Mouse (Mus musculus) midbrain, embryonic 13.5 days (tissue): ENCODE results near the gene Zfp740. TPM values are rescaled to one million over a fixed set of nuclear protein-coding genes. Genes with fewer than 3 reads are reported as not detected.
"Not testable (repeated sequence)": the region's sequence is repeated elsewhere in the genome, so short reads cannot be mapped to it uniquely, and the experiment has no call there.

Experiments used
- ATAC-seq: fragments of 200-750 bp; cut with Nextera tagmentation; 2 replicates; pipeline ENCODE4 v1.8.0; 2017; ENCODE audit warnings: mild to moderate bottlenecking, moderate TSS enrichment, moderate library complexity
- H3K27ac ChIP-seq: fragments of 300-500 bp; sonication (generic); 2 replicates; pipeline ENCODE4 v1.5.1; 2015; ENCODE audit warnings: inconsistent platforms, mild to moderate bottlenecking, moderate library complexity
- H3K27me3 ChIP-seq: fragments of 300-500 bp; sonication (generic); 2 replicates; pipeline ENCODE4 v1.6.1; 2015; ENCODE audit warnings: mild to moderate bottlenecking, inconsistent platforms
- H3K36me3 ChIP-seq: fragments of 300-500 bp; sonication (generic); 2 replicates; pipeline ENCODE4 v1.6.1; 2015; ENCODE audit warnings: mild to moderate bottlenecking, inconsistent platforms
- H3K4me1 ChIP-seq: fragments of 300-500 bp; sonication (generic); replicated peaks from 2 replicates; pipeline ENCODE4 v1.6.1; 2015; ENCODE audit warnings: inconsistent platforms
- H3K4me2 ChIP-seq: fragments of 300-500 bp; sonication (generic); replicated peaks from 2 replicates; pipeline ENCODE4 v1.6.1; 2015; ENCODE audit warnings: moderate library complexity, mild to moderate bottlenecking, inconsistent platforms
- H3K4me3 ChIP-seq: fragments of 300-500 bp; sonication (generic); replicated peaks from 2 replicates; pipeline ENCODE4 v1.5.1; 2015; ENCODE audit warnings: mild to moderate bottlenecking, inconsistent platforms
- H3K9ac ChIP-seq: fragments of 300-500 bp; sonication (generic); replicated peaks from 2 replicates; pipeline ENCODE4 v1.6.1; 2015; ENCODE audit warnings: mild to moderate bottlenecking, inconsistent platforms
- H3K9me3 ChIP-seq: fragments of 300-500 bp; sonication (generic); 2 replicates; pipeline ENCODE4 v1.6.1; 2016; ENCODE audit warnings: mild to moderate bottlenecking, inconsistent platforms
- WGBS: fragments of 180-500 bp; shearing (Covaris S2); methylation state at CpG from one replicate; pipeline ENCODE4 v1.1.7; 2015; 5-methylcytosine and 5-hydroxymethylcytosine counted together
- polyA plus RNA-seq: library from polyadenylated mRNA; unstranded; fragments of >200 nt; fragmentation: Nextera tagmentation; extraction: Ambion mirVana; gene quantifications from 2 replicates; pipeline ENCODE4 v1.2.1, GENCODE M21; 2015

The Zfp740 gene
- polyA plus RNA-seq, 1 experiment from 2014 or later, result 83.0 TPM

DNA sequence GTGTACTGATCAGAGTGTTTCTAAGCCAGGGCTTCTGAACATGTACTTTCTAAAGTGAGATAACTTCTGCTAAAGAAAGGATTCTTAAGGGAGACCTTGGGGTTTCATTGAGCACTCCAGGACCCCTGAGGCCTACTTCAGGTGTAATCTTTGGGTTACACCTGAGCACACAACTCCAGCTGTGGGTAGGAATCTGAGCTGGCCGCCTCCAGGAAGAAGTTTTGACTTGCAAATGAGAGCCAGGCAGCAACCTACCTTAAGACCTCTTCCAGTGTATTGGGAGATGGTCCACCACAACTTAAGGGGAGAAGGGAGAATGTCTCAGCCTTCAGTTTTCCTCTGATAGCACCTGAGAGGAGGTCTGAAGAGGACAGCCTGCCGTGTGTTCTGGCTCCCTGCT, 11.1 kb downstream of the Zfp740 start:
- Histone ChIP-seq H3K4me2 (no peak overlapping the region), H3K27ac (no peak overlapping the region), H3K4me1 (no peaks in the 10 kb centered on the region), H3K9me3 (no peaks in the 10 kb centered on the region), H3K27me3 (no peaks in the 10 kb centered on the region), H3K36me3 (peaks cover 75% of the 10 kb centered on the region), H3K9ac (no peak overlapping the region), H3K4me3 (no peak overlapping the region)
- 48% methylated on average over 2 of the region's 2 CpGs for WGBS
- ATAC-seq, result no peak

DNA sequence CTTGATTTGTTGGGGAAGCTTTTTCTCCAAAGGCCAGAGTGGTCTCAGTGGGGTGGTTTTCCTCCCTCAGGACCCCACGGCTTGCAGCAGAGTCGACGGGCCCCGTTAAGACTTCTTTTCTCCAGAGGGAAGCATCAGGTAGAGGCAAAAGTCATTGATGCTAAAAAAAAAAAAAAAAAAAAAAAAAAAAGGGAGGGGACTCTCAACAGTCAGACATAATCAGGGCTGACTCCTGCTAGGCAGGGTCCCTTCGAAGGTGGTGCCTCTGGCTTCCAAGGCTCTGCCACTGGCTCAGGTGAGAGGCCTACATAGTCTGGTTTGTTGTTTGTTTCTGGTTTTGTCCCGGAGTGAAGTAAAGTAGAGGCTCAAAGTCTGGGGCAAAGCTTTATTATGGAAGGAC, 12.6 kb downstream of the Zfp740 start:
- no peaks in the 10 kb centered on the region for H3K9me3 ChIP-seq
- H3K4me1 ChIP-seq, result no peaks in the 10 kb centered on the region
- ATAC-seq, result no peak
- no peak overlapping the region for H3K4me3 ChIP-seq
- H3K27ac ChIP-seq, result no peak overlapping the region
- WGBS, result 82% methylated on average over 6 of the region's 6 CpGs
- H3K9ac ChIP-seq, result no peak overlapping the region
- no peaks in the 10 kb centered on the region for H3K27me3 ChIP-seq
- no peak overlapping the region for H3K4me2 ChIP-seq
- H3K36me3 ChIP-seq, result peaks cover 62% of the 10 kb centered on the region

GRCm38 (mm10) chr15:102216459-102217228, 13.6 kb downstream of the Zfp740 start:
- H3K27ac ChIP-seq, result no peak overlapping the region
- H3K9ac ChIP-seq, result no peak overlapping the region
- WGBS, result 86% methylated on average over 16 of the region's 16 CpGs
- H3K4me2 ChIP-seq, result no peak overlapping the region
- peaks cover 56% of the 10 kb centered on the region for H3K36me3 ChIP-seq
- no peak; the same call in 1 of the 2 replicates for ATAC-seq
- H3K27me3 ChIP-seq, result no peaks in the 10 kb centered on the region
- no peaks in the 10 kb centered on the region for H3K9me3 ChIP-seq
- no peak overlapping the region for H3K4me3 ChIP-seq
- no peaks in the 10 kb centered on the region for H3K4me1 ChIP-seq

DNA sequence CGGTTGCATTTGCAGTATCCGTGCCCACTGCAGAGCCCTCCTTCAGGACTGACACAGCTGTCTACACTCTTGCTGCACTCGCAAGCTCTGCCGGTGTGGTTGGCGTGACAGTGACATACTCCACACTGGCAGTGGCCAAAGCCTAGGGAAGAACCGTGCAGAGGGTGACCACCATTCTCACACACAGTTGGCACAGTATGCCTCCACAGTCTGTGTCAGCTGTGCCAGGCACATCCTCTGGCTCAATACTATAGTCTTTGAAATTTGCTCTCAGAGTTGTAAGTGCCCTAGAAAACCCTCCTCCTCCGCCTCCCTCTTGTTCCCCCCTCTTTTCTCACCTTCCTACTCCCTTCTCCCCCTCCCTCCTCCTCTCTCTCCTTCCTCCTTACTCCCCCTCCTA, 14.3 kb downstream of the Zfp740 start:
- Histone ChIP-seq H3K36me3 (peaks cover 49% of the 10 kb centered on the region), H3K27ac (no peak overlapping the region), H3K4me2 (no peak overlapping the region), H3K9me3 (no peaks in the 10 kb centered on the region), H3K9ac (no peak overlapping the region), H3K4me3 (no peak overlapping the region), H3K4me1 (no peaks in the 10 kb centered on the region), H3K27me3 (peaks cover 2% of the 10 kb centered on the region)
- ATAC-seq, result peak; percentile 45; the same call in 1 of the 2 replicates
- 89% methylated on average over 7 of the region's 7 CpGs for WGBS

DNA sequence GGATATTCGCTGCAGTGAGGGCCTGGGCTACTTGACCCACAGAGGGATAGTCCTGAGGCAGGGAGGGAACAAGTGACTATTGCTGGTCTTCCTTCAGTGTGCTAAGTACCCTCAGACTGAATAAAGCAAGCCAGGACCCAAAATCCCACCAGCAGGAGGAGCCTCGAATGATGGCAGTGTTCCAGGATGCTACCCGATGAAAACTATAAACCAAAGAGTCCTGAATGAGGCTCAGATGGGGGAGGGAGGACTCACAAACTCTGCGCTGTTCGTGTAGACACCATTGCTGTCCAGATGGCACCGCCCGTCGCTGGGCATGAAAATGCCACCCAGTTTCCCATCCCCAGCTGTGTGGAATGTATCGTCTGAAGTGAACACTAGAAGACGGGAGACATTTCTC, 19.3 kb downstream of the Zfp740 start:
- H3K27me3 ChIP-seq, result peaks cover 38% of the 10 kb centered on the region
- H3K4me1 ChIP-seq, result peaks cover 12% of the 10 kb centered on the region
- H3K36me3 ChIP-seq, result peaks cover 4% of the 10 kb centered on the region; the same call in 1 of the 2 replicates
- H3K27ac ChIP-seq, result no peak overlapping the region
- H3K4me2 ChIP-seq, result no peak overlapping the region
- 63% methylated on average over 10 of the region's 10 CpGs for WGBS
- ATAC-seq, result no peak
- H3K9me3 ChIP-seq, result no peaks in the 10 kb centered on the region
- H3K4me3 ChIP-seq, result no peak overlapping the region
- no peak overlapping the region for H3K9ac ChIP-seq

DNA sequence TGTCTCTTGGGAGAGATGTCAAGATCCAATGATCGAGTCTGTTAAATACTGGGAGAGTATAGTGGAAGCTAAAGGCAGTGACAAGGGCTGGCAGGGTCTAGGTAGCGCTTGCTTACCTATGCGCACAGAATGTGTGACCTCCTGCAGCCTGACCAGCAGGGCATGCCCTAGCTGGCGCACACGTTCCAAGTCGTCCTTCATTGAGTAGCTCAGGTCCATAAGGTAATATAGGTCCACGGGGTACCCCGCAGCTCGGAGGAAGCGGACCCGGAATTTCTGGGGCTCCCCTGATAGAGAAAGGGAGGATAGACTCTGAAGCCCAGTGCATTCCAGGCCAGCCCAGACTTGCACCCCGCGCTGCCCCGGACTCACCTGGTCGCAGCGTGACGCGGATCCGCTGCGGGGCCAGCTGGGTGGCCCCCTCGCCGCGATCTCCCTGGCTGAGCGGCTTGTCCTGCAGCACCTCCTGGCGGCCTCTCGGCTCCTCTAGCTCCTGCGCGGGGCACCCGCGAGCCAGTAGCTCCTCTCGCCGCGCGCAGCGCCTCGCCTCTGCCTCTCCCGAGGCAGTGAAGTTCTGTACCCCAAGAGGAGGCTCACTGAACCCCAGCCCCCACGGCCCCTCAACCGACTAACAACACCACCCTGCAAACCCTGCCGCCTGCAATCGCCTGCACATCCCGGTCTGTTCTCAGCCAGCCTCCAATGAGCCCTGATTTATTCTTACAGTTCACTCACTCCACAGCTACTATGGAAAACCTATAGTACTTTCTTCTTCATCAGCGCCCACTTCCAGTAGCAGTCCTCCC, 21.3 kb downstream of the Zfp740 start:
- ATAC-seq, result peak; percentile 89
- Histone ChIP-seq H3K4me1 (peaks cover 12% of the 10 kb centered on the region), H3K4me3 (peak overlapping the region; percentile 42), H3K9ac (peak overlapping the region; percentile 67), H3K4me2 (peak overlapping the region; percentile 83), H3K27ac (no peak overlapping the region), H3K9me3 (no peaks in the 10 kb centered on the region), H3K27me3 (peaks cover 41% of the 10 kb centered on the region), H3K36me3 (no peaks in the 10 kb centered on the region)
- 3% methylated on average over 43 of the region's 43 CpGs for WGBS

DNA sequence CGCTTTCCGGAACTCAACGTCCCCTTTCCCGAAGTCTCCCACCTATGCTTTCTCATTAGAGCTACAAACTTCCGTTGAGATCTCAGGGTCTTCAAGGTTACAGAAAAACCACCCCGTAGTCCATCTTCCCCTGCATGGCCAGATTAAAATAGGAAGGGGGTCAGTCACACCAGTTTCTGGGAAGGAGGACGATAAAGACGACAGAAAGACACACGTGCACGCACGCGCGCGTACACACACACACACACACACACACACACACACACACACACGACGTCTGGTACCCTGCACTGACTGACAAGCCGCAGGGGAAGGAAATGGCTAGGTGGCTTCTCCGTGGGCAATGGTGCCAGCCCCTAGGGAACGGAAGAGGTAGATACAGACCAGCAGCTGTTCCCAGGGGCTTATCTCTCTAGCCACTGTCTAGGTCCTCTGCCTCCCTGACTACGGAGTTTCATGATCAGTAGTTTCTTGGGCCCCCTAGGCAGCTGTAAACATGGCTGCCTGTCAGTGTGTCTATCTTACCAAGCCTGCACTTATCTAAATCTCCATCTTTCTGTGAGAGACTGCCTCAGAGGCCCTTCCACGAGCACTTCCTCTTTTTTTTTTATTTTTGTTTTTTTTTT, 22.1 kb downstream of the Zfp740 start:
- H3K4me3 ChIP-seq, result peak overlapping the region; percentile 42
- H3K9me3 ChIP-seq, result no peaks in the 10 kb centered on the region
- H3K9ac ChIP-seq, result peak overlapping the region; percentile 67
- no peaks in the 10 kb centered on the region for H3K36me3 ChIP-seq
- WGBS, result 20% methylated on average over 21 of the region's 21 CpGs
- no peak for ATAC-seq
- H3K27ac ChIP-seq, result no peak overlapping the region
- H3K27me3 ChIP-seq, result peaks cover 41% of the 10 kb centered on the region
- H3K4me2 ChIP-seq, result peak overlapping the region; percentile 83
- peaks cover 12% of the 10 kb centered on the region for H3K4me1 ChIP-seq

DNA sequence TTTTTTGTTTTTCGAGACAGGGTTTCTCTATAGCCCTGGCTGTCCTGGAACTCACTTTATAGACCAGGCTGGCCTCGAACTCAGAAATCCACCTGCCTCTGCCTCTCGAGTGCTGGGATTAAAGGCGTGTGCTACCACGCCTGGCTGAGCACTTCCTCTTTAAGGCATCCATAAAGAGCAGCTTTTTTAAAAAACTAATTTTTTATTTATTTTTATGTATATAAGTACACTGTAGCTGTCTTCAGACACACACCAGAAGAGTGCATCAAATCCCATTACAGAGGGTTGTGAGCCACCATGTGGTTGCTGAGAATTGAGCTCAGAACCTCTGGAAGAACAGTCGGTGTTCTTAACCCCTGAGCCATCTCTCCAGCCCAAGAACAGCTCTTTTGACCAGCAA, 22.6 kb downstream of the Zfp740 start:
- not testable (repeated sequence) for H3K9ac ChIP-seq, ATAC-seq, H3K4me3 ChIP-seq, H3K9me3 ChIP-seq, H3K36me3 ChIP-seq, H3K4me2 ChIP-seq, H3K27ac ChIP-seq
- Histone ChIP-seq H3K27me3 (peaks cover 41% of the 10 kb centered on the region), H3K4me1 (peaks cover 12% of the 10 kb centered on the region)
- WGBS, result 79% methylated on average over 6 of the region's 6 CpGs

DNA sequence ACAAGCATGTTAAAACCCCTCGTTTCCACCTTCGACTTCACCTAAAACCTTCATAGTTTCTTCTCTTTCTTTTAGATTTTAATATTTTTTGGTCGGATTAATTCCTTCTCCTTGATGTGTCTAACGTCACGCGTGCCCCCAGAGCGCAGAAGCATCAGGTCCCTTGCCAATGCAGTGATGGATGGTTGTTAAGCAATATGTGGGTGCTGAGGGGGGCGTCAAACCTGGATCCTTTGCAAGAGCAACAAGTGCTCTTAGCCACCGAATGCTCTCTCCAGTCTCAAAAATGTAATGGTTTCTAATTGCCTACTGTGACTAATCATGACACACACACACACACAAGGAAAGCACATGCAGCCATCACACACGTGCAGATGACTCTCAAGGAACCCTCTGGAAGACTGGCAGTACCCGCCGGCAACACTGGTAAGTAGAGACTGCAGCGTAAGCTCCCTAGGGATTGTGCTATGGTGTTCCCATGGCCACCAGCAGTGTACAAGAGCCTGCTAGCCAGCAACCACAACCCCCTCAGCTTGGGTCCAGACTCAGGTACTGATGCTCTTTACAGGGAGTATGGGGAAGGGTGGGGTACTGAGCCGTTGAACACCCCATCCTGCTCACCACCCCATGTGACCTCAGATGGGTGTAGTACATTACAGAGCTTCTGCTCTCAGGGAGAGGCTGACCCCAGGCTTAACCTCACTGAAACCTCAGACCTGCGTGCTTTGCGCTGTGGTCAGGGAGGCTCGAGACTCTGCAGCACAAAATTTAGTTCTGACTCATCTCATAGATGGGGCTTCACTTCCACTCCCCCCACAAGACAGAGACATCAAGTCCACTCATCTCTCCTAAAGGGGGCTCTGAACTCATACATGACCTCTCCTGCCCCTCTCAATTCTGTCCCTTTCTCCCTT, 27.6 kb downstream of the Zfp740 start:
- no peak for ATAC-seq
- peaks cover 8% of the 10 kb centered on the region; the same call in 1 of the 2 replicates for H3K27me3 ChIP-seq
- H3K4me1 ChIP-seq, result peaks cover 7% of the 10 kb centered on the region
- H3K9me3 ChIP-seq, result no peaks in the 10 kb centered on the region
- no peak overlapping the region for H3K9ac ChIP-seq
- WGBS, result 82% methylated on average over 17 of the region's 17 CpGs
- no peak overlapping the region for H3K4me2 ChIP-seq
- H3K27ac ChIP-seq, result no peak overlapping the region
- H3K4me3 ChIP-seq, result no peak overlapping the region
- H3K36me3 ChIP-seq, result no peaks in the 10 kb centered on the region

- WGBS, result 55% methylated on average over 6 of the region's 6 CpGs
Measured at GRCm38 (mm10) chr15:102231748-102232147, 28.7 kb downstream of the Zfp740 start, which contains the start of gene Itgb7. Gene Itgb7, minus strand, starts transcription at chr15:102231944.

GRCm38 (mm10) chr15:102232764-102233163, 29.7 kb downstream of the Zfp740 start:
- Histone ChIP-seq H3K27ac (no peak overlapping the region), H3K4me3 (no peak overlapping the region), H3K9me3 (no peaks in the 10 kb centered on the region), H3K4me1 (peaks cover 10% of the 10 kb centered on the region), H3K36me3 (no peaks in the 10 kb centered on the region), H3K27me3 (peaks cover 3% of the 10 kb centered on the region; the same call in 1 of the 2 replicates), H3K4me2 (no peak overlapping the region), H3K9ac (no peak overlapping the region)
- no peak for ATAC-seq
- 88% methylated on average over 7 of the region's 7 CpGs for WGBS

More at GRCm38 (mm10) chr15:102231748-102232147, 28.7 kb downstream of the Zfp740 start, which contains the start of gene Itgb7:
- no peak for ATAC-seq
- no peak within 1 kb of the TSS for H3K9ac ChIP-seq
- H3K9me3 ChIP-seq, result no peaks in the 10 kb centered on the region
- H3K27ac ChIP-seq, result no peak within 1 kb of the TSS
- peaks cover 10% of the 10 kb centered on the region for H3K4me1 ChIP-seq
- no peak within 1 kb of the TSS for H3K4me2 ChIP-seq
- H3K27me3 ChIP-seq, result peaks cover 3% of the 10 kb centered on the region; the same call in 1 of the 2 replicates
- H3K36me3 ChIP-seq, result no peaks in the 10 kb centered on the region
- H3K4me3 ChIP-seq, result no peak within 1 kb of the TSS
